ENCODE assay signal across 27 mouse cellular contexts in the genomic region with DNA sequence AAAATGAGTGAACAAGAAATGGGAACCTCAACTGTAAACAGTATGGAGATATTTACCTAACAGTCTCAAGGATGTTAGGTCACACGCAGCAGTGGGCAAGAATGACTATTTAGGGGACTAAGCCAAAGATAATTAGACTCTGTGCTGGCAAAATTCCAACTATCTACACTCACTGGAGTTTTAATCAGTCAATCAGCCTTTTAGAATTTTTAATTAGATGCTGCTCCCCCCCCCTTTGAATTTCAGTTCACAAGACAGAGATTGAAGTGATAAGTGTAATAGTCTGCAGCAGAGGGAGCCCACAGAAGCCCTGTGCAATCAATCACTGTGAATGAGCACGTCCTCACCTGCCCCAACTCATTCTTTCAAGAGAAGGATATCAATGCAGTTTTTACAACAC.
DNase-seq lines count a peak whose midpoint lies in the region; ATAC-seq and TF ChIP-seq lines count a peak whose summit lies in the region.
"Had no signal": no experiment of that assay in that cellular context is flagged by ENCODE, and none has a peak within 500 bp of the region (broad histone marks: within the 10 kb centered on the region; RNA-seq: fewer than 3 reads in every experiment).

No protein-coding gene starts in this region.

- no peak for ATAC-seq in embryonic facial prominence, embryonic 14.5 days (ENCODE audit: low read depth)
- peak; percentile 82 for ATAC-seq in hindbrain, embryonic 16.5 days
- no peak for ATAC-seq in midbrain, postnatal 0 days (ENCODE audit: low FRiP score)
- ATAC-seq in midbrain, embryonic 11.5 days (ENCODE audit: low FRiP score), result no peak
- peak; percentile 58; the same call in 1 of the 2 replicates for ATAC-seq in hindbrain, postnatal 0 days
- ATAC-seq: intestine, embryonic 15.5 days; Patski had no signal

- no peak overlapping the region for H3K4me3 ChIP-seq in embryonic facial prominence, embryonic 14.5 days (ENCODE audit: low read depth, low read length)
- H3K4me3 ChIP-seq in embryonic facial prominence, embryonic 10.5 days, result no peak overlapping the region
- no peak overlapping the region for H3K4me3 ChIP-seq in hindbrain, embryonic 16.5 days (ENCODE audit: low read length)
- no peak overlapping the region for H3K4me3 ChIP-seq in hindbrain, embryonic 10.5 days
- H3K4me3 ChIP-seq in midbrain, postnatal 0 days (ENCODE audit: low read depth, low read length), result no peak overlapping the region
- no peak overlapping the region for H3K4me3 ChIP-seq in midbrain, embryonic 11.5 days (ENCODE audit: low read depth, low read length)
- no peak overlapping the region for H3K4me3 ChIP-seq in hindbrain, postnatal 0 days (ENCODE audit: low read length)
- H3K4me3 ChIP-seq: embryonic facial prominence, embryonic 13.5 days; erythroblast, embryonic 14.5 days; hindbrain, embryonic 15.5 days; intestine, embryonic 15.5 days; layer of hippocampus, adult 2 months; limb, embryonic 13.5 days had no signal

- no peaks in the 10 kb centered on the region for H3K36me3 ChIP-seq in embryonic facial prominence, embryonic 14.5 days (ENCODE audit: control insufficient read depth, insufficient read depth, low read length)
- H3K36me3 ChIP-seq in embryonic facial prominence, embryonic 10.5 days (replicated peaks), result no peaks in the 10 kb centered on the region
- no peaks in the 10 kb centered on the region for H3K36me3 ChIP-seq in hindbrain, embryonic 16.5 days (ENCODE audit: control insufficient read depth, insufficient read depth, low read length)
- H3K36me3 ChIP-seq in hindbrain, embryonic 10.5 days, result no peaks in the 10 kb centered on the region
- H3K36me3 ChIP-seq in midbrain, postnatal 0 days (ENCODE audit: insufficient read depth, low read length), result no peaks in the 10 kb centered on the region; the same call in 1 of the 2 replicates
- no peaks in the 10 kb centered on the region for H3K36me3 ChIP-seq in midbrain, embryonic 11.5 days (ENCODE audit: control insufficient read depth, insufficient read depth, low read length)
- H3K36me3 ChIP-seq in hindbrain, postnatal 0 days (ENCODE audit: insufficient read depth, low read length), result no peaks in the 10 kb centered on the region
- H3K36me3 ChIP-seq: embryonic facial prominence, embryonic 13.5 days; hindbrain, embryonic 15.5 days; intestine, embryonic 15.5 days; limb, embryonic 13.5 days had no signal

- 66% methylated on average over 2 of the region's 2 CpGs for WGBS in embryonic facial prominence, embryonic 14.5 days
- WGBS in embryonic facial prominence, embryonic 10.5 days, result 83% methylated on average over 2 of the region's 2 CpGs
- WGBS in hindbrain, embryonic 16.5 days, result 29% methylated on average over 2 of the region's 2 CpGs
- 76% methylated on average over 2 of the region's 2 CpGs for WGBS in hindbrain, embryonic 10.5 days
- WGBS in midbrain, postnatal 0 days, result 53% methylated on average over 2 of the region's 2 CpGs
- WGBS in midbrain, embryonic 11.5 days, result 83% methylated on average over 2 of the region's 2 CpGs
- WGBS in hindbrain, postnatal 0 days, result 28% methylated on average over 2 of the region's 2 CpGs

- H3K4me2 ChIP-seq in embryonic facial prominence, embryonic 14.5 days (ENCODE audit: low read depth, low read length), result no peak overlapping the region
- H3K4me2 ChIP-seq in hindbrain, embryonic 16.5 days (ENCODE audit: low read length), result no peak overlapping the region
- no peak overlapping the region for H3K4me2 ChIP-seq in midbrain, postnatal 0 days (ENCODE audit: low read depth, low read length, poor library complexity, severe bottlenecking)
- no peak overlapping the region for H3K4me2 ChIP-seq in midbrain, embryonic 11.5 days
- H3K4me2 ChIP-seq in hindbrain, postnatal 0 days (ENCODE audit: low read depth, low read length), result no peak overlapping the region
- H3K4me2 ChIP-seq: embryonic facial prominence, embryonic 13.5 days; hindbrain, embryonic 15.5 days; intestine, embryonic 15.5 days; limb, embryonic 13.5 days; liver, embryonic 11.5 days had no signal

- no peaks in the 10 kb centered on the region for H3K4me1 ChIP-seq in embryonic facial prominence, embryonic 14.5 days (ENCODE audit: control insufficient read depth, insufficient read depth, low read length)
- no peaks in the 10 kb centered on the region for H3K4me1 ChIP-seq in embryonic facial prominence, embryonic 10.5 days
- no peaks in the 10 kb centered on the region; the same call in 1 of the 2 replicates for H3K4me1 ChIP-seq in hindbrain, embryonic 16.5 days (ENCODE audit: control insufficient read depth, insufficient read depth, low read depth, low read length)
- peaks cover 3% of the 10 kb centered on the region; the same call in 1 of the 2 replicates for H3K4me1 ChIP-seq in hindbrain, embryonic 10.5 days (replicated peaks)
- no peaks in the 10 kb centered on the region for H3K4me1 ChIP-seq in midbrain, postnatal 0 days (ENCODE audit: insufficient read depth, low read length)
- no peaks in the 10 kb centered on the region for H3K4me1 ChIP-seq in midbrain, embryonic 11.5 days (ENCODE audit: control insufficient read depth, insufficient read depth, low read length)
- no peaks in the 10 kb centered on the region for H3K4me1 ChIP-seq in hindbrain, postnatal 0 days (ENCODE audit: insufficient read depth, low read length)
- H3K4me1 ChIP-seq: embryonic facial prominence, embryonic 13.5 days; hindbrain, embryonic 15.5 days; intestine, embryonic 15.5 days; limb, embryonic 13.5 days had no signal

- H3K9me3 ChIP-seq in embryonic facial prominence, embryonic 14.5 days (ENCODE audit: control insufficient read depth, low read length), result no peaks in the 10 kb centered on the region
- H3K9me3 ChIP-seq in embryonic facial prominence, embryonic 10.5 days, result no peaks in the 10 kb centered on the region
- H3K9me3 ChIP-seq in hindbrain, embryonic 16.5 days (ENCODE audit: control insufficient read depth, low read length), result no peaks in the 10 kb centered on the region
- H3K9me3 ChIP-seq in hindbrain, embryonic 10.5 days, result no peaks in the 10 kb centered on the region
- H3K9me3 ChIP-seq in midbrain, postnatal 0 days (ENCODE audit: low read length), result no peaks in the 10 kb centered on the region
- no peaks in the 10 kb centered on the region for H3K9me3 ChIP-seq in midbrain, embryonic 11.5 days (ENCODE audit: control insufficient read depth, low read length)
- H3K9me3 ChIP-seq in hindbrain, postnatal 0 days (ENCODE audit: low read length), result no peaks in the 10 kb centered on the region
- H3K9me3 ChIP-seq: embryonic facial prominence, embryonic 13.5 days; hindbrain, embryonic 15.5 days; intestine, embryonic 15.5 days; limb, embryonic 13.5 days had no signal

- no peaks in the 10 kb centered on the region for H3K27me3 ChIP-seq in embryonic facial prominence, embryonic 14.5 days (replicated peaks; ENCODE audit: control insufficient read depth, insufficient read depth, low read length)
- no peaks in the 10 kb centered on the region for H3K27me3 ChIP-seq in embryonic facial prominence, embryonic 10.5 days (replicated peaks; ENCODE audit: low read depth, poor library complexity, severe bottlenecking)
- no peaks in the 10 kb centered on the region for H3K27me3 ChIP-seq in hindbrain, embryonic 16.5 days (replicated peaks; ENCODE audit: control insufficient read depth, insufficient read depth, low read length)
- H3K27me3 ChIP-seq in hindbrain, embryonic 10.5 days (ENCODE audit: insufficient read depth, poor library complexity, severe bottlenecking), result no peaks in the 10 kb centered on the region
- no peaks in the 10 kb centered on the region for H3K27me3 ChIP-seq in midbrain, postnatal 0 days (ENCODE audit: insufficient read depth, low read length)
- no peaks in the 10 kb centered on the region for H3K27me3 ChIP-seq in midbrain, embryonic 11.5 days (ENCODE audit: control insufficient read depth, insufficient read depth, low read length)
- H3K27me3 ChIP-seq in hindbrain, postnatal 0 days (ENCODE audit: insufficient read depth, low read length), result no peaks in the 10 kb centered on the region
- H3K27me3 ChIP-seq: CH12.LX; embryonic facial prominence, embryonic 13.5 days; hindbrain, embryonic 15.5 days; intestine, embryonic 15.5 days; limb, embryonic 13.5 days; Patski had no signal

- H3K27ac ChIP-seq in embryonic facial prominence, embryonic 14.5 days (replicated peaks; ENCODE audit: low read depth, low read length), result no peak overlapping the region
- no peak overlapping the region for H3K27ac ChIP-seq in embryonic facial prominence, embryonic 10.5 days (replicated peaks)
- H3K27ac ChIP-seq in hindbrain, embryonic 16.5 days (ENCODE audit: low read depth, low read length), result no peak overlapping the region
- H3K27ac ChIP-seq in hindbrain, embryonic 10.5 days, result no peak overlapping the region
- no peak overlapping the region for H3K27ac ChIP-seq in midbrain, postnatal 0 days (ENCODE audit: low read depth, low read length)
- no peak overlapping the region for H3K27ac ChIP-seq in midbrain, embryonic 11.5 days (ENCODE audit: low read depth, low read length)
- no peak overlapping the region for H3K27ac ChIP-seq in hindbrain, postnatal 0 days
- H3K27ac ChIP-seq: embryonic facial prominence, embryonic 13.5 days; hindbrain, embryonic 15.5 days; intestine, embryonic 15.5 days; layer of hippocampus, adult 2 months; limb, embryonic 13.5 days had no signal

- H3K9ac ChIP-seq in embryonic facial prominence, embryonic 14.5 days (ENCODE audit: low read depth, low read length), result no peak overlapping the region
- no peak overlapping the region for H3K9ac ChIP-seq in hindbrain, embryonic 16.5 days (ENCODE audit: low read depth, low read length)
- H3K9ac ChIP-seq in midbrain, postnatal 0 days (replicated peaks; ENCODE audit: low read length, poor library complexity, severe bottlenecking), result no peak overlapping the region
- H3K9ac ChIP-seq in midbrain, embryonic 11.5 days (ENCODE audit: low read length), result no peak overlapping the region
- H3K9ac ChIP-seq in hindbrain, postnatal 0 days (replicated peaks; ENCODE audit: low read length), result no peak overlapping the region
- H3K9ac ChIP-seq: embryonic facial prominence, embryonic 13.5 days; hindbrain, embryonic 15.5 days; intestine, embryonic 15.5 days; limb, embryonic 13.5 days had no signal

- DNase-seq in embryonic facial prominence, embryonic 14.5 days (ENCODE audit: low spot score), result peak; percentile 2
- no peak for DNase-seq in embryonic facial prominence, embryonic 10.5 days (ENCODE audit: low spot score)
- DNase-seq in hindbrain, embryonic 10.5 days (ENCODE audit: low spot score), result no peak
- peak; percentile 69 for DNase-seq in midbrain, postnatal 0 days (ENCODE audit: low spot score)
- DNase-seq in midbrain, embryonic 11.5 days (ENCODE audit: low spot score, missing footprints), result no peak
- DNase-seq in hindbrain, postnatal 0 days (ENCODE audit: low spot score), result peak; percentile 65
- no peak for DNase-seq in layer of hippocampus, adult 9-10 months (ENCODE audit: low spot score)
- DNase-seq: adrenal gland, postnatal 14 days; cerebellum, adult 11-12 months; cerebellum, adult 9-11 months; embryo, embryonic 11 days; gastrocnemius, postnatal 14 days; heart, postnatal 14 days; kidney, adult 2 months; kidney, postnatal 36 days; lung, postnatal 4 days; thymus, postnatal 4 days had no signal

- TF ChIP-seq CTCF in midbrain, postnatal 0 days (IDR thresholded peaks at IDR 0.05), result no peak
- TF ChIP-seq CTCF in hindbrain, postnatal 0 days (IDR thresholded peaks at IDR 0.05; ENCODE audit: low read depth), result no peak

Comparison
In these comparisons a context has a peak if more than half of its experiments do, and no peak if none do; other contexts are left out.
1. DNase-seq: peak in embryonic facial prominence, embryonic 14.5 days (single experiment), midbrain, postnatal 0 days (single experiment) and hindbrain, postnatal 0 days (single experiment); none in embryonic facial prominence, embryonic 10.5 days (single experiment), hindbrain, embryonic 10.5 days (single experiment), midbrain, embryonic 11.5 days (single experiment) and layer of hippocampus, adult 9-10 months (single experiment).
2. ATAC-seq: peak in hindbrain, embryonic 16.5 days (single experiment) and hindbrain, postnatal 0 days (single experiment); none in embryonic facial prominence, embryonic 14.5 days (single experiment), midbrain, postnatal 0 days (single experiment) and midbrain, embryonic 11.5 days (single experiment).